Mouse (Mus musculus): ENCODE results near the gene Rpl26.

- TF ChIP-seq POLR2A (IDR thresholded peaks at IDR 0.05; ENCODE audit: borderline replicate concordance, insufficient read depth, low read length): no peak
- TF ChIP-seq CTCF (IDR thresholded peaks at IDR 0.05; ENCODE audit: borderline replicate concordance, insufficient read depth, low read depth, low read length): no peak
Observed at GRCm38 (mm10) chr11:68914566-68914965, 13.2 kb downstream of the Rpl26 start.
